Mouse (Mus musculus) left cerebral cortex, postnatal 10 days (tissue): Measurements from ENCODE around the gene Mesp1. TPM values are rescaled to one million over a fixed set of nuclear protein-coding genes. Genes with fewer than 3 reads are reported as not detected.

Experiments used
- DNase-seq, 2 experiments: peaks; one replicate each; pipeline ENCODE4 v3.0.0; 2021 to 2022; ENCODE audit warnings: low spot score in 2 of 2, mixed read lengths in 1 of 2; ENCODE audit errors: extremely low spot score in 1 of 2
- intact Hi-C: fragments of 180-260 bp; cut with DNase I; formaldehyde crosslinking; loops from one replicate; pipeline ENCODE4 v1.15.1; 2025
- total RNA-seq, 2 experiments: library from RNA; stranded (reverse); gene quantifications; 2 replicates each; pipeline ENCODE4 v1.2.3; 2021

Mesp1 gene
- total RNA-seq, 2 experiments from 2014 or later, result 0.36 to 1.1 TPM

- intact Hi-C loops, result no loop called here
Observed at GRCm38 (mm10) chr7:79747659-79748058, 45.9 kb downstream of the Mesp1 start.

GRCm38 (mm10) chr7:79744585-79744984 is 49.0 kb downstream of the Mesp1 start:
- intact Hi-C loops, result no loop called here
- no peak for DNase-seq

More at GRCm38 (mm10) chr7:79747659-79748058, 45.9 kb downstream of the Mesp1 start:
- no peak for DNase-seq

DNA sequence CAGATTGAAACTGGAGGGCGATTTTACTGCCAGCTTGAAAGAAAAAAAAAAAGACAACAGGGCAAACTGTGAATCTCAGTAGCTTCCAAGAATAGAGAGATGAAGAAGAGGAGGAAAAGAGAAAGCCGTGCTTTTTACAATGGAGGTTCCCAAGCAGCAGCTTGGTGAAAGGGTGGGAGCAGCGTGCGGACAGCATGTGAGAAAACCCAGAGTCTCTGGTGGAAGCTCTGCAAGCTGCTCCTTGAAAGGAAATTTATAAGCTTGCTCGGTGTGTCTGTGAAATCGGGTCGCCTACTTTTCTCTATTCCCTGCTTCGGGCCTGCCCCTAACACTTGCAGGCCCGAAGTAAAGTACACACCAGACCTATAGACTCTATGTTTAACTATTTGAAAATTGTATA is 49.5 kb downstream of the Mesp1 start:
- intact Hi-C loops, result no loop called here
- no peak for DNase-seq

DNA sequence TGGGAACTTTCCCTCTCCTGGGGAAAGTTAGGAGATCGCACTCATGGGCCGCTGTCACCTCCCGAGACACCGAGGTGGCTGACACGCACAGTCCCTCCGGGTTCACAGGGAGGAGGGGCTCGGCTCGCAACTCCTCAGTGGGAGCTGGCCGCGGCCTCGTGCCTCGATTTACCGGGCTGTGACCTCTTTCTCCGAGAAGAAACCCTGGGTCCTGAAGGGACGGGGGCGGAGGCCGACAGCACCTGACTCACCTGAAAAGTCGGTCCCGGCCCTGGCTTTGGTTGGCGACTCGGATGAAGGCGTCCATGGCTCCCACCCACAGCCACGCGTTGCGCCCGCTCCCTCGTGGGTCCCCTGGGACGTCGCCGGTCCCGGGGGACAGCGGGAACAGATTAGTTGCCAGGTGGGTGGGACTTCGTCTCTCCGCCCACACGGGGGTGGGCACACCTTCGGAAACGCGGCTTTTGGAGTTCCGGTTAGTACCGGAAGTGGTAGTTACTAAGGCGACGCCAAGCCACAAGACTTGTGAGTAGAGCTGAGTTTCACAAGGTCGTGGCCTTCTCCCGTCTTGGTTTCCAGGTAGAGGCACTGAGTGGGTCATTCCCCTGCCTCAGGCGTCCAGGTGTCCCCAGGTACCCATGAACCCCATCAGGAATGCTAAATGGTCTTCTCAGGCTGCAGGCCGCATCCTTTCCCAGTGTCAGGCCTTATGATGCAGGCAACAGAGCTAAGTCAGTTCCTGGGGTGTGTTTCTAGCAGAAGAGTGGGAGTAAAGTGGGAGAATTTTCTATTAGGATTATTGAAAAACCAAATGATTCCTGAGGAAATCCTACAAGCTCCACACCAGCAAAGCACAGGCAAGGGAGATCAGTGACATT is 50.7 kb downstream of the Mesp1 start, which contains the start of the genes Pex11a and Wdr93:
Pex11a (minus strand) TSS at position 473 of the 878 bp plus-strand sequence.
Wdr93 (plus strand) TSS at position 505 of the 878 bp plus-strand sequence.
- intact Hi-C loops, result no loop called here
- peak; percentile 79 to 84 for DNase-seq

DNA sequence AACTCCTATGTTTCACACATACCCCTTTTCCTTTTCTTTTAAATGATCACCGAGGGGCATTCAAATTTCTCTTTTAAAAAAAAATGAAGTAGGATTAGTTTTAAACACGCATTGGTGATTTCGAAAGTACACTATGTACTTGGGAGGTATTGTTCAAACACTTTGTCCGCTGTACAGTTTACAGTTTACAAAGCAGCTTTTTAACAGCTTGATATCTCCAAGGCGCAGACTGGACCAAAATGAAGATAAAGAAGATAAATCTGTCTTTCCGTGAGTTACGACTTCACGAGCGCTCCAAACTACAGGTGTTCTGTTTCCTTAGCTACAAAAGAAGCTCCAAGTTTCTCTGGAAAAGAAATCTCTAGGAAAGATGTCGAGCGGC is 51.3 kb downstream of the Mesp1 start:
- no peak for DNase-seq
- intact Hi-C loops, result no loop called here

Other genes starting within 250 kb of the Mesp1 start
- gene Rhcg, start 176.1 kb downstream of the Mesp1 start, total RNA-seq, result 1 to 10 TPM; 1.5 to 3.2 TPM
- gene Ticrr, start 133.6 kb downstream of the Mesp1 start, total RNA-seq, result 1 to 10 TPM in 1 of 2 experiments, under 1 TPM in 1; 0.77 to 1.0 TPM
- gene Kif7, start 78.1 kb downstream of the Mesp1 start, total RNA-seq, result 1 to 10 TPM; 2.3 to 2.5 TPM
- gene Plin1, start 60.9 kb downstream of the Mesp1 start, total RNA-seq, result not detected
- 1 to 10 TPM; 9.0 to 9.8 TPM for gene Pex11a, start 50.7 kb downstream of the Mesp1 start, total RNA-seq
- gene Wdr93, start 50.6 kb downstream of the Mesp1 start, total RNA-seq, result under 1 TPM in 1 of 2 experiments, not detected in 1; 0.34 TPM
- gene Mesp2, start 16.9 kb upstream of the Mesp1 start, total RNA-seq, result 1 to 10 TPM; 1.4 to 2.6 TPM
- gene Anpep, start 67.3 kb upstream of the Mesp1 start, total RNA-seq, result 1 to 10 TPM; 7.0 to 7.8 TPM
- 10 to 100 TPM; 48.9 to 50.0 TPM for gene Ap3s2, start 126.9 kb upstream of the Mesp1 start, total RNA-seq
- 10 to 100 TPM in 1 of 2 experiments, 1 to 10 TPM in 1; 9.8 to 11.2 TPM for gene Arpin, start 141.6 kb upstream of the Mesp1 start, total RNA-seq
- 10 to 100 TPM; 15.8 to 16.7 TPM for gene Zfp710, start 231.0 kb upstream of the Mesp1 start, total RNA-seq